Mouse (Mus musculus) Muller cell, postnatal 12 days (primary cell): ENCODE measurements around the gene Bbx.

Experiments
- DNase-seq: peaks from one replicate; pipeline ENCODE4 v3.0.0-alpha.2; 2015; ENCODE audit errors: inconsistent ontology term

The Bbx gene

DNA sequence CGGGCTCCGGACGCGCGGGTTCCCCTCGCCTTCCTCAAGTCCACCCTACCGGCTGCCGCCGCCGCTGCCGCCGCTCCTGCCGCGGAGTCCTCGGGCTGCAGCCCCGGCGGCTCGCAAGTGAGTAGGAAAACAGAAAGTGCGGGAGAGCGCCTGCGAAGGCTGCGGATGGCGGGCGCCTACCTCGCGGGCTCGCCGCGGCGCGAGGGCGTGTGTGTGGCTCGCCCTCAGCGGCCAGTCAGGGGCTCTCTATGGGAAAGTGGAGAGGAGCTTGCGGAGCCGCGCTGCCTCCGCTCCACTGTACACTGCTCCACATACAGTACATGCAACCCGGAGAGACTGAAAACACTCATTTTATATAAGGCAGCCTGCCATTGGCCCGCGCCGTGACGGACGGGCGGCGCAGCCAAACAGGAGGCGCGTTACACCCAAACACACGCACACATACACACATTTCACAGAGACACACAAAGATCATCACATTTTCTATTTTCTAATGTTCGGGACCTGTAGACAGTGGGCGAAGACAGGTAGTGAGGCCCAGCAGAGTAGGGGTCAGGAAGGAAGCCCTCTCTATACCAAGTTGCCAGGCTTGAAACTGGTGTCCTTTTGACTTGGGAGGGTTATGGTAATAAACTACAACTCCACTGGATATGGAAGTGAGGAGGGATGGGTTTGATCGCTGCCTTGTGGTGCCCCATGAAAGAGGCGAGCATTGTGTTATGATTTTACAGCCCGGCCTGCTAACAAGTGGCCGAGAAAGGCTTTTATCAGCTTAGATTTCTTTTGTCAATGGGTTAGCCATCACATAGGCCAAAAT, at the start of gene Bbx:
TSS of gene Bbx (minus strand) at position 329 of the 817 bp plus-strand sequence.
- peak; percentile 99 for DNase-seq

GRCm38 (mm10) chr16:50481892-50482291, 49.7 kb upstream of the Bbx start:
- no peak for DNase-seq

GRCm38 (mm10) chr16:50481341-50481740, 49.2 kb upstream of the Bbx start:
- DNase-seq = peak; percentile 58

GRCm38 (mm10) chr16:50478695-50479094, 46.5 kb upstream of the Bbx start:
- DNase-seq = no peak

DNA sequence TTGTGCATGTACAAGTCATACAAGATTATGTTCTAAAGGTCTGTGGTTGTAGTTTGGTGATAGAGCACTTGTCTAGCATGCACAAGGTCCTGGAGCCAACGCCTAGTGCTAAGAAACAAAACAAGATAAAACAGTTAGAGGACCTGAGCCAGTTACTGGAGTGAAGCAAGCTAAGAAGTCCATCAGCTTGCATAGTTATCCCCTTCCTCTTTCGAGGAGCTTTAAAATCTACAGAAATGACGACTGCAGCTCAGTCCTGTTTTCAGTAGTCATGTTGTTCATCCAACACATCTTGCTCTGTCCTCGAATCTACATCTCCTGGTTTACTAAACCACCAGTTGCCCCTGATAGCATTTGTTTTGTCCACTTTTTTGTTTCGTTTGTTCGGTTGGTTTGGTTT, 45.4 kb upstream of the Bbx start:
- DNase-seq = no peak

- DNase-seq = no peak
Observed at GRCm38 (mm10) chr16:50462226-50462870, 30.2 kb upstream of the Bbx start.

GRCm38 (mm10) chr16:50459146-50459545, 27.0 kb upstream of the Bbx start:
- no peak for DNase-seq

DNA sequence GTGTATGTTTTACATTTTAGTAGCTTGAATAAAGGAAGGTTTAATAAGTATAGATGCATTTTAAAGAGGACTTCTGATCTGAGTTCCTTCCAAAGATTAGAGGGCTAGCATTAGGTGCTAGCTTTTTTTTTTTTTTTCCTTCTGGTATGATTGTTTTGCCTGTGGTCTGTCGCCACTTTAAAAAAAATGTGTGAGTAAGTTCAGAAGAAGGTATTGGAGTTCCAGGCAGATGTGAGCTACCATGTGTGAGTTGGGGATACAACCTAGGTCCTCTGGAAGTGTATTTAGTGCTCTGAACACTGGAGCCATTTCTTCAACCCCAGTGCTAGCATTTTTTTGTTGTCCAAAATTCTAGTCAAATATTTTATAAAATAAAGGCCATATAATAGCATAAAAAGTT, 23.9 kb upstream of the Bbx start:
- DNase-seq = no peak

GRCm38 (mm10) chr16:50449086-50449485, 16.9 kb upstream of the Bbx start:
- no peak for DNase-seq

- DNase-seq = no peak
Observed at GRCm38 (mm10) chr16:50445014-50445413, 12.8 kb upstream of the Bbx start.

- DNase-seq = no peak
Observed at GRCm38 (mm10) chr16:50438816-50439215, 6.6 kb upstream of the Bbx start.

GRCm38 (mm10) chr16:50437788-50438187, 5.6 kb upstream of the Bbx start:
- DNase-seq = no peak

DNA sequence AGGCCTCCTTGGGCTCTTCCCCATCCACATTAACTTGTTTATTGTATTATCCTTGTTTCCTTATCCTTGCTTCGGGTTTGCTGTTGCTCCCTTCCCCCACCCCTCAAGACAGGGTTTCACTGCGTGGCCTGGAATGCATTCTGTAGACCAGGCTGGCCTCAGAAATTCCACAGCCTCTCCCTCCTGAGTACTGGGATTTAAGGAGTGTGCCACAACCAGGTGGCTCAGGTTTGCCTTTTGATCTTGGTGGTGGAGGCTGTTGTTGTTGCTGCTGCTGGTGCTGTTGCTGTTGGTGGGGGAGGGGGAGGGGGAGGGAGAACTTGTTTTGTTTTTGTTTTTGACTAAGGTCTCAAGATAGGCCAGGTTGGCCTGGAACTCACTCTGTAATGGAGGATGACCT, 5.1 kb upstream of the Bbx start:
- no peak for DNase-seq

GRCm38 (mm10) chr16:50431011-50431981, 894 bp downstream of the Bbx start:
- DNase-seq = peak; percentile 74

- peak; percentile 72 for DNase-seq
Observed at GRCm38 (mm10) chr16:50430515-50430877, 1.7 kb downstream of the Bbx start.

GRCm38 (mm10) chr16:50429692-50430514, 2.3 kb downstream of the Bbx start:
- DNase-seq = peak; percentile 57

DNA sequence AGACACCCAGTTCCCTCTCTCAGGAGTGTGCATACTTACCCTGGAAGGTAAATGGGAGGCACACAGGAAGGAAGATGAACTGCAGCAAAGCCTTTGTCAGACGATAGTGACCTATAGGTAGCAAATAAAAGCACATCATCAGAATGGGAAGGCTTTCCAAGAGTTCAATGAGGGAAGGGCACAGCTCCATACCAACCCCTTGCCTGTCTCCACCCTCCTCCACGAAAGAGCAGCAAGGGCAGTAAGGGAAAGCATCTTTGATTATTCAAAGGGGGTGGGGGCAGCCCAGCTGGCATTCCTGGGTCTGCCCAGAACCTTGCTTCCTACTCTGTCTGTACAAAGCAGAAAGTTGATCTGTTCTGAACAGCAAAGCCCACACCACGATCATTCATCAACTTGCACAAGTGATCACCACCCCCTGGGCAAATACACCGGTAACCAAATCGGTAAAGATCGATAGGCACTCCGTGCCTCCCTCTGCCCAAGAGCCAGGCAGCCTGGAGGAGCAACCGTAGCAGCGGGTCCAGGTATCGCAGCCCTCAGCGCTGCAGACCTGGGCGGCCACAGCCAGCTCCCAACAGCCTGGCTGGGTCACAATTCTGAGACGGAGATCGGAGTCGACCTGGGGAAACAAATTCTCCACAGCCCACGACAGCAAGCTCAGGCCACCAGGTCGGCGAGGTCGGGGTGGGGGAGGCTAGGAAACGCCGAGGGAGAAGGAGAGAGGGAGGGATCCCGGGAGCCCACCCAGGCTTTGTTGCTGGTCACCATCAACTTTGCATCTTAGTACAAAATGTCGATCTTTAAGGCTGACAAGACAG, 3.1 kb downstream of the Bbx start:
- DNase-seq = peak; percentile 20

GRCm38 (mm10) chr16:50420130-50420529, 12.1 kb downstream of the Bbx start:
- DNase-seq = no peak

DNA sequence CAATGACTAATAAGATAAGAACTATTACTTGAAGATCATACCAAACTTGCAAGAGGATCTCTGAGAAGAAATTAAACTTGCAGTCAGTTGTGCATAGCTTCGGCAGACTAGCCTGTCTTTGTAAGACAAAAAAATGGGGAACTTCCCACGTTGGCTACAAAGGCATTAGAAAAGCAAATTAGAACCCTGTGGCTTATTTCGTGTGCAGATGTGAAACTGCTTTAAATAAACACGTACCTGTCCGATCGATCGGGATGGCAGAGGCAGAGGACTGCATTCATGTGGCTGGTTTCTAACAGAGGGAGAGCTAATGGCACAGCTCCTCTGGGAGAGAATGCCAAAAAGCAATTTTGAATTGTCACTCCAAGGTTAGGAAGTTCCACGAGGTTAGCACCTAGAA, 16.8 kb downstream of the Bbx start:
- no peak for DNase-seq

DNA sequence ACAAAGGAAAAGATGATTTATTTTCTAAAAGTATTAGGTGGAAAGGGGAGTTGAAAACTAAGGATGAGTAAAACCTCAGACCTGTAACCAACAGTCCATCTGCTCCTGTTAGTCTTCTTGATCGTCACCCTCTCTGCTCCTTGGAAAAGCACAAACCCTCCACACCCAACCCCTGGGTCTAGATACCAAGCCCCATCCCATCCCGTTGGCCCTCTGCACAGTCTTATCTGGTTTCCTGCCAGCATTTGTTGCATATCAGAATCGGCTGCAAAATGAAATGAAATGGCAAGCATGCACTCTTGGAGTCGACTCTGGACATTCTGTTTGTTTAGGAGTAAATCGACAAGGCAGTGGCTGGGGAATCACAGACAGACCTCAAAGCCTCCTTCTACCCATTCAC, 29.3 kb downstream of the Bbx start:
- DNase-seq = no peak
